Mouse (Mus musculus) heart, adult 11 months (tissue): Measurements from ENCODE around the gene Pea15a.

ENCODE experiments used
- DNase-seq: peaks from one replicate; pipeline ENCODE4 v3.0.0; 2022

Pea15a gene

DNA sequence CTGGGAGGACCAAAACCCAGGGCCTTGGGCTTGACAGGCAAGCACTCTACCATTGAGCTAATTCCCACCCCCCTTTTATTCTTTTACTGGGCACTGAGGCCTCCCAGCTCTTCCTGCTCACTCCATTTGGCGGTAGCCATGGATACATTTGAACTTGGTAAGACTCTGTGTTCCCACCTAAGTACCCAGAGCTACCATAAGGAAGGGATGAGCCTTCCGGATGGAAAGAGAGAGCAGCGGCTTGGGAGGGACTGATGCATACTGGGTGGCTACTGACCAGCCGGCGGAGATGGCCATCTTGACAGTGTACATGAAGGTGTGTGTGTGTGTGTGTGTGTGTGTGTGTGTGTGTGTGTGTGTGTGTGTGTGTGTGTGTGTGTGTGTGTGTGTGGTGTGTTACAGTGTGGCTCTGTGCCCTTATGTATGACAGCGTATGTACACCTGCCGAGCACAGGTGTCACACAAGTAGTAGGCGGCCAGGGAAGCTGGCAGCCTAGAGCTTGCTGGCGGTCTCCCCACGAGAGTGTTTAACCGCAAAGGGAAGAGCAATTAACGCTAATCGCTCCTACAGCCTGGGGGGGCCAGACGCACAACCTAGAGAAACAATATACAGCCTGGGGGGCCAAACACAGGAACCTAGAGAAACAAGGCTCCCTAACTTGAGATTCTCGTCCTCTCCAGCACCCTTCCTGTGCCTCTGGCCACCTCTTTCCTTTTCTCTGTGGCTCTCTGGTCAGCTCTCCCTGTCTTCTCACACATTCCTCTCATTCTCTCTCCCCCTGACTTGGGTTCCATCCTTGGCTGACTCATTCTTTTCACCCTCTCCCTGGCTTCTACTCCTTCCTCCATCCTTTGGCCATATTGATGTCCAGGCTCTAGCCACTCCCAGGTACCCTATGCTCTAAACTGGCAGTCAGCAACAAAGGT is 1.5 kb downstream of the Pea15a start:
- peak; percentile 92 for DNase-seq

- peak; percentile 94 for DNase-seq
Observed at GRCm38 (mm10) chr1:172204033-172204813, 2.4 kb downstream of the Pea15a start.

DNA sequence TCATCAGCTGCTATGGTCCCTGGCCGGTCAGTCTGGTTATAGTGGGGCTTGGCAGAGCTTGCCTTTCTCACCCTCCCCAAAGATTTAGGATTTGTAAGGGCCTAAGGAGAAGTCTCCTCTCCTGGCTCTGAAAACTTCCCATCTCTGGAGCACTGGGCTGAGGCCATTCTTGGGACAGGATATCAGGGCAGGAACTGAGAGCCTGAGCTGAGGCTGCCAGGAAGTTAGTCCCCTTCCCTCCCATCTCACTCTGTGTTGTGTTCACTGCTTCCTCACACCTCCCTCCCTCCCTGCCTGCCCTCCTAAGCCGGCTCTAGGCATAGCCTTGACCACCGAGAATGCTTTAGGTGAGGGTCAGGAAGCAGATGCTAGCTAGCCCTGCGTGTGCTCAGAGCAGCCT is 3.0 kb downstream of the Pea15a start:
- peak; percentile 97 for DNase-seq

DNA sequence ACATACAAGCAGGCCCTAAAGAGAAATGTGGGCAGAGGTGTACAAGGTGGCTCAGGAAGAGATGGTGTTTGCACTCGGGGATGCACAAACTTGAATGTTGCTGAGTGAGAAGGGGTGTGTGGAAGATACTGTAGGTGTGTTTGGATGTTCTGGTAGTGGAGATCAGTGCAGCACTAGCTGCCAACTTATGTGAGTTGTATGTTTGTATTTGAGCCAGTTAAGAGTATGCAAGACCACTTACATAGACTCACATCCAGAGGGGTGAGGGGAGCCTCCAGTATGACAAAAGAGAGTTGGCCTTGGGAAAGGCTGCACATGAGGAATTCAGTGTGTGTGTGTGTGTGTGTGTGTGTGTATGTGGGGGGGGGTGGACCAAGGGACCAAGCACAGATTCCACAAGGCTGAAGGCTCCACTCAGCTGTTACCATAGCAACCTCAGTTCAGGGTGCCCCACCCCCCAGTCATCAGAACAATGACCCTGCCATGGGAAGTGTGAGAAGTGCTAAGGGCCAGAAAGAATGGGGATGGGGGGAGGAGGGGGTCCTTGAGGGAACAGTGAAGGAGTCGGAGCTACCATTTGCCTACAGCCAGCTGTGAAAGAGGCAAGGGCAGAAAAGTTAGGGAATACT is 3.6 kb downstream of the Pea15a start:
- DNase-seq = peak; percentile 94

DNA sequence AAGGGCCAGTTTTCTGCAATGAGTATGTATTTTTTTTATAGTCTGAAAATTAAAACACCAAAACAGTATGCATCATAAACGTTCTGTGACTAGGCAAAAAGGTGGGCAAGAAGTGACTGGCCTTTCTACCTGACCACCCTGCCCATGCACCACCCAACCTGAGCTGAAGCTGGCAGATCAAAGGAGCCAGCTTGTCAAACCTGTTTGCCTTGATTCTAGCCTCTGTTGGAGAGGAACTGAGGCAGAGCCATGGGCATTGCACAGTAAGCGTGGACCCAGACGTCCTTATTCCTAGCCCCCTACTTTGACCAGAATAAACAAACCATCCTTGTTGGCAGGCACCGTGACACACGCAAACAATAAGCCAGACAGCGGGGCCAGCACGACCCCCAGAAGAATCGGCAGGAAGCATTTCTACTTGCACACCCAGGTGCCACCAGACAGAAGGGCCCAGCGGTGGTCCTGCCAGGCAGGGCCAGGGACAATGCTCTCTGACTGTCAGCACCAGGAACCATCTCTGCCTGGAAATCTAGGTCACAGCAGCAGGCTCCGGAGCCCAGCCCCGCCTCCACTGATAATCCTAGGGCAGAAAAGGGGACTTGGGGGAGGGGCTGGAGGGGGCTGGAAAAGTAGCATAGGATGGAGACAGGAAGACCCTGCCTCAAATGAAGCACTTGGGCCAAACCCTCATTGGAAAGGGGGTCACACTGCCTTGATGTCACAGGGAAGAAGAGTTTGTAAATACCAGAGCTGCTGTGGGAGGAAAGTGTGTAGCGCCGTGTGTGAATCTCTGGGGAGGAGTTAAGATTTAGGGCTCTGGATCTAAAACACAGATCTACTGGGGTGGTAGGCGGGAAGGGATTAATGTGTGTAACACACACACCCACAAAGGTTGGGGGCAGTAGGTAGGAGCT is 4.4 kb downstream of the Pea15a start:
- DNase-seq = peak; percentile 91

DNA sequence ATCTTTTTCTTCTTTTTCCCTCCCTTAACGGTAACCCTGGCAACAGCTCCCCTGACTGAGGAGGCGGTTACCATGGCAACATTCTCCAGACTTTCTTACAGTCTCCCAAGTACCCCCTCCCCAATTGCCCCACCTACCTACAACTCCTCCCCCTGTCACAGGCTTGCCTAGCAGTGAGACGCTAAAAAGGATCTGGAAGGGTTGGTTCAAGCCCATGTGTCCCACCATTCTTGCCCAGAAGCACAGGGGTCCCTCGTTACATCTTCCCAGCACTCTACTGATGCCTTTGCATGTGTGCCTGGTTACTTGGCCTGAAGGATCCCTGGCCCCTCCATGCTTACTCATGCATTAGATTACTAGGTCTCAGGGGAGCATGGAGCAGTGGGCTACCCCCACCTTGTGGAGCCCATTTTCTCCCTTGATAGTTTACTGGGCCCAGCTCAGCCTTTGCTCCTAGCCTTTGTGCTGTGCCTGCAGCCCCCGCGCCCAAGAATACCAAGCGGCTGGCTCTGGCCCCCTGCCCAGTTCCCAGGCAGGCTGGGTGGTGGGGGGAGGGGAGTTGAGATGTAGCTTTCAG is 5.6 kb downstream of the Pea15a start:
- DNase-seq = peak; percentile 93

GRCm38 (mm10) chr1:172200161-172200560 is 6.4 kb downstream of the Pea15a start:
- peak; percentile 92 for DNase-seq

DNA sequence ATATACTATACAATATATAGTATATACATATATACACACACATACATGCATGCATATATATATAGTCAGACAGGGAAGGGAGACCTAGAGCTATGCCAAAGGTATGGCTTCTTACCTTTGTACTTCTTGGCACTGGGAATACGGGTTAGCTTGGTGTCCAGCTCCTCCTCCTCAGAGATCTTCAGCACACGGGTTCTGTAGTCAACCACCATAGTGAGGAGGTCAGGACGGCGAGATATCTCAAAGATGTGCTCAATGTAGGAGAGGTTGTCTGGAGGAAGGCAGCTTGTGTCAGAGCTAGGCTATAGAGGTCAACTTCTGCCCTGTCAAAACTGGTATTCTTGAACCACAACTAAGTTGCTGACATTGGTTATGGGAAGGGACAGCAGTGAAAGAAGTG is 7.6 kb downstream of the Pea15a start:
- peak; percentile 88 for DNase-seq

DNA sequence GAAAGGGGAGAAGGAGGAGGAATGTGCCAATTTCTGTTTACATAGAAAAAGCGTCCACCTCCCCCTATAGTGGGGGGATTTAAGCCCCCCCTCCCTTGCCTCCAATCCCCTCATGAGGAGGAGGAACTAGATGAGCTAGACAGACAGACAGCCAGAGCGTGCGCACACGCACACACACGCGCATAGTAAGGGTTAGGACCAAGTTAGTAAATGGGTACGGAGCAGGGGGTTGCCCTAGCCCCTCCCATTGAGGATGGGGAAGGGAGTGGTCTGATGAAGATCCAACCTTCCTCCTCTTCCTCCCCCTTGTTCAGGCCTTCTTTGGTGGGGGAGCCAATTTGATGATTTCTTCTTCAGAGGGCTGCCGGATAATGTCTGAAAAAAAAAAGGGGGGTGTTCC is 8.3 kb downstream of the Pea15a start:
- DNase-seq = peak; percentile 87

DNA sequence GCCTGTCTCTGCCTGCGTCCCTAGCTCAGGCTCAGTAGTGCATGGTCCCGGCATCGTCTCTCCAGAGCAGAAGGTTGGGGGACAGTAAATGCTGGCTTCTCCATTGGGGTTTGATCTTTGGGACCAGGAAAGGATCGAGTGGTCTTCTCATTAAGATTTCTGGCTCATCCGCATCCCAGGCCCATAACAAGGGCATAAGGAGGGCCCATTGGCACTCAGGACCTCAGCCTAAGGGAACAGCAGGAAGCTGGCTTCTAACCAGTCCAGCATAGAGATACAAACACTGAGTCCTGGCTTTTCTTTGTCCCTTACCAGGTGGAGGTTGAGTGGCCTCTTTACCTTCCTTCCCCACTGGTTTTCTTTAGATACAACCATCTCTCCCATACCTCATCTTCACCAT is 8.8 kb downstream of the Pea15a start:
- peak; percentile 86 for DNase-seq

DNA sequence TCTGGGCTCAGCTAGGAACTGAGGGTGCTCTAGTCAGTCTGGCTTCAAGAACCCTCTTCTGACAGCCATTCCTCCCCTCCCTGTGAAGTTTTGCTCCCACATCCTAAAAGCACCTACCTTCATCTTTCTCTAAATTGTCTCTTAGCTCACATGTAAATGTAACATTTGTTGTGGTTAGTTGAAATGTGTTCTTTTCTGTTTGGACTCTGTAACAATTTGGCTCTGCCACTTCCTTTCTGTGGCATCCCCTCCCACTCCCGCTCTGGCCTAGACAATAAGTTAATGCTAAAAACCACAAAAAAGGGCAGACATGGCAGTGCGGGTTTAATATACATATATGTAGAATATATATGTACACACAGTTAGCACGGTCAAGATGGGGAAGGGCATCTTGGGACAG is 9.5 kb downstream of the Pea15a start:
- DNase-seq = peak; percentile 64

GRCm38 (mm10) chr1:172194435-172194834 is 12.2 kb downstream of the Pea15a start:
- peak; percentile 59 for DNase-seq

- DNase-seq = peak; percentile 78
Observed at GRCm38 (mm10) chr1:172192217-172192616, 14.4 kb downstream of the Pea15a start.

GRCm38 (mm10) chr1:172191578-172191977 is 15.0 kb downstream of the Pea15a start:
- DNase-seq = peak; percentile 90

DNA sequence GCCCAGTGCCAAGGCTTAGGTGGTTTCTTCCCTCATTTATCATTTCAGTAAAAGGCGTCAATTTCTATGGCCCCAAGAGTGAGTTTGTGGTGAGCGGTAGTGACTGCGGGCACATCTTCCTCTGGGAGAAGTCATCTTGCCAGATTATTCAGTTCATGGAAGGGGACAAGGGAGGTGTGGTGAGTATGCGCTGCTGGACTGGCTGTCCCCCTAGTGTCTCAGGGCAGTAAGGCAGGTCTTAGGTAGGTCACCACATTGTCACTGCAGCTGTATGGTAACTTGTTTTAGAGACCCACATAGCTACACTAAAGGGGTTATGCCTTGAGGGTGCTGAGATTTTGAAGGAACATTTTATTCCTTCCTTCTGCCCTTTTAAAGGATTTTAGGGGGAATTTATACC is 17.7 kb downstream of the Pea15a start:
- peak; percentile 78 for DNase-seq

- DNase-seq = peak; percentile 87
Observed at GRCm38 (mm10) chr1:172186401-172187289, 20.0 kb downstream of the Pea15a start.

- no peak for DNase-seq
Observed at GRCm38 (mm10) chr1:172183915-172184314, 22.7 kb downstream of the Pea15a start.

- DNase-seq = peak; percentile 59
Observed at GRCm38 (mm10) chr1:172183056-172183455, 23.5 kb downstream of the Pea15a start.

DNA sequence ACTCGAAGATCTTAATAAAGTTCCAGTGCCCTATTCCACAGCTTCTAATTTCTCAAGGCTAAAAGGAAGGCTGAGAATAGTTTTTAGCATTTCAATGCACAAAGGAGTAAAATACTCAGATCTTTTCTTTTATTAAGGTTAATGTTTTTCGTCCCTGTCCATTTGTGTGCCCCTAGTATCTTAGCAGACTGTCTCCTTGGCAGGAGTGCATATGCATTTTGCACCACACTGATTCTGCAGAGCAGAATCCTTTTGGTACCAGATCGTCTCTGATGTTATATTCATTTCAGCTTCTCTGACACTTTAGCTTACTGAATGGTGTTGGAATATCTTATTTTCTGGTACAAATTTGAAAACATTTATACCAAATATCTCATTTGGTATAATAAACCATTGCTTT is 24.8 kb downstream of the Pea15a start:
- no peak for DNase-seq

DNA sequence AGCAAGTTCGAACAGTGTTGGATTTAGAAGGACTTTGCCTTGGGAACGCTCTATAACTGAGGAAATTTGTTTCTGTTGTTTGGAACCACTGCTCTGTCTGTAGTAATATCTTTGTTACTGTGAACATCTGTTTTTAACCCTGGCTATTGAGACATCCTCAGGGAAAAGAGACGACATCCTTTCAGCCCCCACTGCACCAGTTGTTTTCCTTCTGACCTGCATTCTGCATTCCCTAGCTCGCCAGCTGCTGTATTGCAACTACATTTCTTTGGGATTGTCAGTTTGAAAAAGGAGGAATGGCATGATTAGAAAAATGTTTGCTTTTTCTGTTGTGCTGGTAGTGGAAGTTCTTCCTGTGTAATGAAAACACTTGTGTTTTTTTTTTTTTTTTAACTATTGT is 25.7 kb downstream of the Pea15a start:
- DNase-seq = peak; percentile 93

DNA sequence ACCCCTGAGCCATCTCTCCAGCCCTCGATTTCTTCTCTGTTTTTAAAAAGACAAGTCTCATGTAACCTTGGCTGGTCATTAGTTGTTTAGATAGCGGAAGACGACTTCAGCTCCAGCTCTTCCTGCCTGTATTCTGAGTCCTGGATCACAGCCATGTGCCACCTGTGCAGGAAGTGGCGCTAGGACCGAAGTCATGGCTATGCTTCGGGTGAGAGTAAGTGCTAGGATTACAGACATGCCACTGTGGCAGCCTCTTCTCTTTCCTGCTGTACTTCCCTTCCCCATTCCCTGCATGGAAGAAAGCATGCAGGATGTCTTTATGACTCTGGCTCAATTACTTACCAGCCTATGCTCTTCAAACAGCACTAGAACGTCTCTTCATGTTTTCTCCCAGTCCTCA is 27.5 kb downstream of the Pea15a start:
- DNase-seq = peak; percentile 90
